ENCODE assay signal across 10 mouse cellular contexts in genomic region chr7:144078661-144079060, GRCm38 (mm10).
DNase-seq lines count a peak whose midpoint lies in the region; ATAC-seq and TF ChIP-seq lines count a peak whose summit lies in the region.
"Had no signal": no experiment of that assay in that cellular context is flagged by ENCODE, and none has a peak within 500 bp of the region (broad histone marks: within the 10 kb centered on the region; RNA-seq: fewer than 3 reads in every experiment).

No protein-coding gene starts in this region.

- no peak overlapping the region for H3K27ac ChIP-seq in limb, embryonic 14.5 days (replicated peaks; ENCODE audit: low read depth, low read length)
- H3K27ac ChIP-seq: embryonic facial prominence, embryonic 13.5 days; limb, embryonic 12.5 days had no signal

- H3K9ac ChIP-seq in limb, embryonic 14.5 days (ENCODE audit: low read depth, low read length, severe bottlenecking), result no peak overlapping the region
- H3K9ac ChIP-seq: embryonic facial prominence, embryonic 13.5 days; limb, embryonic 12.5 days had no signal

- no peaks in the 10 kb centered on the region for H3K27me3 ChIP-seq in limb, embryonic 14.5 days (ENCODE audit: control insufficient read depth, insufficient read depth, low read length)
- H3K27me3 ChIP-seq: embryonic facial prominence, embryonic 13.5 days; limb, embryonic 12.5 days had no signal

- no peak overlapping the region for H3K4me2 ChIP-seq in limb, embryonic 14.5 days (replicated peaks; ENCODE audit: low read depth, low read length, severe bottlenecking)
- H3K4me2 ChIP-seq: embryonic facial prominence, embryonic 13.5 days; limb, embryonic 12.5 days had no signal

- no peaks in the 10 kb centered on the region for H3K36me3 ChIP-seq in limb, embryonic 14.5 days (ENCODE audit: control insufficient read depth, insufficient read depth, low read length)
- H3K36me3 ChIP-seq: embryonic facial prominence, embryonic 13.5 days; limb, embryonic 12.5 days had no signal

- ATAC-seq in limb, embryonic 14.5 days (ENCODE audit: low FRiP score, low read depth), result no peak
- no peak for ATAC-seq in inflammation-experienced regulatory T-cells, adult 6 months

- no peaks in the 10 kb centered on the region for H3K9me3 ChIP-seq in limb, embryonic 14.5 days (ENCODE audit: control insufficient read depth, low read length)
- H3K9me3 ChIP-seq: embryonic facial prominence, embryonic 13.5 days; limb, embryonic 12.5 days had no signal

- H3K4me3 ChIP-seq in limb, embryonic 14.5 days (replicated peaks; ENCODE audit: low read length), result no peak overlapping the region
- H3K4me3 ChIP-seq: embryonic facial prominence, embryonic 13.5 days; limb, embryonic 12.5 days had no signal

- no peaks in the 10 kb centered on the region for H3K4me1 ChIP-seq in limb, embryonic 14.5 days (ENCODE audit: control insufficient read depth, insufficient read depth, low read length)
- H3K4me1 ChIP-seq: embryonic facial prominence, embryonic 13.5 days; limb, embryonic 12.5 days had no signal

- peak; percentile 36 for DNase-seq in adrenal gland, postnatal 10 days
- DNase-seq in adrenal gland, postnatal 4 days (ENCODE audit: low spot score in 2 of 2), result no peak
- DNase-seq in layer of hippocampus, postnatal 10 days (ENCODE audit: low spot score in 2 of 2), result peak; percentile 35 to 56
- no peak for DNase-seq in layer of hippocampus, adult 9-10 months (ENCODE audit: low spot score)
- DNase-seq in R1 (ENCODE audit: low read depth, low spot score), result peak; percentile 8
- DNase-seq in limb, embryonic 14.5 days (ENCODE audit: low spot score), result peak; percentile 23
- DNase-seq in left cerebral cortex, adult 11 months (ENCODE audit: low spot score), result no peak

- WGBS in limb, embryonic 14.5 days, result 68% methylated on average over 1 of the region's 1 CpGs

- no peak for TF ChIP-seq POLR2A in limb, embryonic 14.5 days (IDR thresholded peaks at IDR 0.05; ENCODE audit: borderline replicate concordance, extremely low read depth, insufficient read depth, insufficient read length)

Comparison
In these comparisons a context has a peak if more than half of its experiments do, and no peak if none do; other contexts are left out.
1. DNase-seq: peak in adrenal gland, postnatal 10 days (single experiment), layer of hippocampus, postnatal 10 days (2 of 2), R1 (single experiment) and limb, embryonic 14.5 days (single experiment); none in adrenal gland, postnatal 4 days (0 of 2), layer of hippocampus, adult 9-10 months (single experiment) and left cerebral cortex, adult 11 months (single experiment).